Mouse (Mus musculus) kidney, adult 10 weeks (tissue): ENCODE data around the gene H2afy2. TPM values are rescaled to one million over a fixed set of nuclear protein-coding genes. Genes with fewer than 3 reads are reported as not detected.

Experiments used
- polyA plus RNA-seq: library from polyadenylated mRNA; stranded (reverse); fragments of 350-450 nt; fragmentation: Illumina TruSeq; extraction: RNeasy Lipid Tissue Mini Kit (QIAGEN cat#74804); gene quantifications from one replicate; pipeline ENCODE4 v1.2.3, GENCODE M21; 2014; ENCODE audit warnings: low read depth, low replicate concordance

The H2afy2 gene
- polyA plus RNA-seq: 5.6 TPM

GRCm38 (mm10) chr10:61783621-61784251 lies at the start of gene H2afy2:
Gene H2afy2 (minus strand): TSS chr10:61784147.

DNA sequence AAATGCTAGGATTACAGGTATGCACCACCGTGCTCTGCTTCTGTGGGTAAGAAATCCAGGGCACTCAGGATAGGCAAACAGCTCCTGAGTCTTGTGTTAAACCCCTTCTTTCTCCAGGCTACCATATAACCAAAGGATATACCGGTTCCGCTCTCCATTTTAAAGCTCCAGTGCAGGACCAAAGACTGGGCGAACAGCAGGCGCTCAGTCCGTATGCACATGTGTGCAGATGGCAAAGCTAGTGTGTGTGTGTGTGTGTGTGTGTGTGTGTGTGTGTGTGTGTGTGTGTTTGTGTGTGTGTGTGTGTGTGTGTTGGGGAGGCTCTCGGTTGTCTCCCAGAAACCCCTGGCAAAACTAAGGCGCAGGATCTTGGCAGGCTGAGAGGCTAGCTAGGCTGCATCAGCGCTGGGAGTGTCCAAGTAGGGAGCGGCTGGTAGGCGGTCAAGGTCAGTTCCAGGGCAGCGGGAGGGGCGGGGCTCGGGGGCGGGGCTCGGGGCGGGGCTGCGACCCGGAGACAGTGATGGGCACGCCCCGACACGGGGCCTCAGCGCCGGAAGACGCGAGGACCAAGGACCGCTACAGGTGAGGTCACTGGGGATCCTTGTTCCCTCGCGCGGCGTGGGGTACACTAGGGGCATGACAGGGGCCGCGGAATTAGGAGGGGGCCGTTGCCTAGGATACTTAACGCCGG lies 69.0 kb downstream of the H2afy2 start, which contains the start of gene Aifm2:
Gene Aifm2, plus strand, starts transcription at position 493 of the 691 bp plus-strand sequence.

GRCm38 (mm10) chr10:61694870-61695670 lies 88.9 kb downstream of the H2afy2 start, which contains the start of gene Tysnd1:
Gene Tysnd1 (plus strand): TSS chr10:61695514.

Other genes starting within 250 kb of the H2afy2 start
- gene Npffr1, start 188.7 kb downstream of the H2afy2 start, polyA plus RNA-seq: not detected
- gene Ppa1, start 135.6 kb downstream of the H2afy2 start, polyA plus RNA-seq: 68.6 TPM
- 206 TPM for gene Sar1a, start 103.8 kb downstream of the H2afy2 start, polyA plus RNA-seq
- 0.81 TPM for gene Tysnd1, start 88.6 kb downstream of the H2afy2 start, polyA plus RNA-seq
- 3.0 TPM for gene Aifm2, start 68.9 kb downstream of the H2afy2 start, polyA plus RNA-seq
- 0.89 TPM for gene Col13a1, start 195.0 kb upstream of the H2afy2 start, polyA plus RNA-seq